Mouse (Mus musculus): Measurements from ENCODE around the gene Gm21988. TPM values are rescaled to one million over a fixed set of nuclear protein-coding genes. Genes with fewer than 3 reads are reported as not detected.

Gene Gm21988
- polyA plus RNA-seq, 1 experiment from 2014 or later, result 9.9 TPM

DNA sequence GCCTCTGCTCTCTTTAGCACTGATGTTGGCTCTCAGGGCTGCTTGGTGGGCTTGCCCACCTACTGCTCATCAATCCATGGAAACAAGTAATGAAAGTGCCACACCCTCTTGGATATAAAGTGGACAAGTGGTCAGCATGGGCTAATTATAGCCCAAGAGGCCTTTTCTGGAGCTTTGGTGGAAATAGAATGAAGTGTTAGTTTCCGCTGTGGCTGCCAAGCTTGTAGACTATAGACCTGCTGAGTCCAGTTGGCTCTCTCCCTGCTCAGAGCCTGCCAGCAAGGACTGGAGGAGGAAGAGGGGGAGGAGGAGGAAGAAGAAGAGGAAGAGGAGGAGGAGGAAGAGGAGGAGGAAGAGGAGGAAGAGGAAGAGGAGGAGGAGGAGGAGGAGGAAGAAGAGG, 26.8 kb upstream of the Gm21988 start:
- Histone ChIP-seq H3K36me3 (ENCODE audit: control insufficient read depth, insufficient read depth, low read length) (no peaks in the 10 kb centered on the region), H3K4me1 (ENCODE audit: control insufficient read depth, insufficient read depth, low read length) (peaks cover 4% of the 10 kb centered on the region), H3K4me3 (ENCODE audit: low read length) (no peak overlapping the region), H3K9ac (ENCODE audit: low read depth, low read length) (no peak overlapping the region), H3K9me3 (ENCODE audit: control insufficient read depth, low read length) (no peaks in the 10 kb centered on the region), H3K4me2 (ENCODE audit: low read depth, low read length) (no peak overlapping the region), H3K27me3 (replicated peaks; ENCODE audit: control insufficient read depth, insufficient read depth, low read length) (no peaks in the 10 kb centered on the region), H3K27ac (ENCODE audit: low read length) (no peak overlapping the region)
- WGBS, result 85% methylated on average over 1 of the region's 1 CpGs
- ATAC-seq, result no peak

DNA sequence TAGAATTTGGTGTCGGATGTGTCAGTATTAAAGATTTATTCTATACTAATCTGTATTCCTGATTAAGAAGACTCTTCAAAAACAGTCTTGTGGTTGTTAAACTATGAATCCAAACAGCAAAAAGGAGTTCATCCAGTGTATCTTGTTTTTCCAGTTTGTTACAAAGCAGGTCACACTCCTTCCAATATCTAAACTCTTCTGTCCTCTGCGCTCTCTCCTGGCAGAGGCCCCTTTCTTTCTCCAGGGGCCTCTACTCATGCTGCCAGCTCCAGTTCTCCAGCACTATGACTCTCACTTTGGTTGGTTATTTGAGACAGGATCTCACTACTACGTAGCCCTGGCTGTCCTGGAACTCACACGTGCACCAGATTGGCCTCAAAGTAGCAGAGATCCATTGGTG, 26.2 kb upstream of the Gm21988 start:
- no peaks in the 10 kb centered on the region for H3K36me3 ChIP-seq (ENCODE audit: control insufficient read depth, insufficient read depth, low read length)
- H3K4me2 ChIP-seq (ENCODE audit: low read depth, low read length), result no peak overlapping the region
- H3K4me3 ChIP-seq (ENCODE audit: low read length), result no peak overlapping the region
- H3K27ac ChIP-seq (ENCODE audit: low read length), result no peak overlapping the region
- no peak overlapping the region for H3K9ac ChIP-seq (ENCODE audit: low read depth, low read length)
- peaks cover 4% of the 10 kb centered on the region for H3K4me1 ChIP-seq (ENCODE audit: control insufficient read depth, insufficient read depth, low read length)
- no peaks in the 10 kb centered on the region for H3K27me3 ChIP-seq (replicated peaks; ENCODE audit: control insufficient read depth, insufficient read depth, low read length)
- ATAC-seq, result no peak
- 64% methylated on average over 4 of the region's 4 CpGs for WGBS
- no peaks in the 10 kb centered on the region for H3K9me3 ChIP-seq (ENCODE audit: control insufficient read depth, low read length)

DNA sequence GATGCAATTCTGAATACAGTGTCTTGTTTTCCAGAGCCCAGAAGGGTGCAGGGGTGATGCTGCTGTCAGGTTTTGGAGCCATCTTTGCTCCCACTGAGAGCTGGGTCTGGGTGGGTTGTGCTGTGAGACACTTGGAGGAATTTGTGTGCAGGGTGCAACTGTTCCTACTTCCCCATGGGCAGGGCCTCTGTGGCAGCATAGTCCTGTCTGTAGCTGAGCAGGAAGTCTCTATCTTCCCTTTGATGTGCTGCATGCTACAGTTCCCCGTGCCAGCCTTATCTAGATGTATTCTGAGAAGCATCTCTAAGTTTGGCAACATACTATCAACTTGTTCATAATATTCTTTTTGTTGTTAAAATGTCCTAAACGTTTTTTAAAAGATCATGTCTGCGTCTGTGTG, 25.6 kb upstream of the Gm21988 start:
- Histone ChIP-seq H3K9ac (ENCODE audit: low read depth, low read length) (no peak overlapping the region), H3K4me3 (ENCODE audit: low read length) (no peak overlapping the region), H3K4me1 (ENCODE audit: control insufficient read depth, insufficient read depth, low read length) (peaks cover 4% of the 10 kb centered on the region), H3K9me3 (ENCODE audit: control insufficient read depth, low read length) (no peaks in the 10 kb centered on the region), H3K36me3 (ENCODE audit: control insufficient read depth, insufficient read depth, low read length) (no peaks in the 10 kb centered on the region), H3K4me2 (ENCODE audit: low read depth, low read length) (no peak overlapping the region), H3K27ac (ENCODE audit: low read length) (no peak overlapping the region), H3K27me3 (replicated peaks; ENCODE audit: control insufficient read depth, insufficient read depth, low read length) (no peaks in the 10 kb centered on the region)
- WGBS, result 46% methylated on average over 3 of the region's 3 CpGs
- ATAC-seq, result no peak

DNA sequence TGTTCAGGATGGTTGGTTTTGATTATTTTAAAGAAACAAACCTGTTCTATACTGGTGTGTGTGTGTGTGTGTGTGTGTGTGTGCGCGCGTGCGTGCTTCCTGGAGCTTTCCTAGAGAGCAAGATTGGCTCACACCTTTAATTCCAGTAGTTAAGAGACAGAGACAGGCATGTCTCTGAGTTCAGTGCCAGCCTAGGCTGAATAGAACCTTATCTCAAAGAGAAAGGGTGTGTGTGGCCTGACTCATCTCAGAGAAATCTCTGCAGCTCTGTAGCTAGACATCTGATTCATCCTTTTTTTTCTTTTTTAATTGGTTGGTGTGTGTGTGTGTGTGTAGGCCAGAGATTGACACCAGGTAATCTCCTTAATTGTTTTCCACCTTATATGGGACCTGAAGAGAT, 19.4 kb upstream of the Gm21988 start:
- Histone ChIP-seq H3K27ac (ENCODE audit: low read length) (no peak overlapping the region), H3K4me1 (ENCODE audit: control insufficient read depth, insufficient read depth, low read length) (peaks cover 9% of the 10 kb centered on the region; the same call in 1 of the 2 replicates), H3K9me3 (ENCODE audit: control insufficient read depth, low read length) (no peaks in the 10 kb centered on the region), H3K36me3 (ENCODE audit: control insufficient read depth, insufficient read depth, low read length) (no peaks in the 10 kb centered on the region), H3K9ac (ENCODE audit: low read depth, low read length) (no peak overlapping the region), H3K4me3 (ENCODE audit: low read length) (no peak overlapping the region), H3K4me2 (ENCODE audit: low read depth, low read length) (no peak overlapping the region), H3K27me3 (replicated peaks; ENCODE audit: control insufficient read depth, insufficient read depth, low read length) (peaks cover 15% of the 10 kb centered on the region)
- 94% methylated on average over 4 of the region's 4 CpGs for WGBS
- no peak for ATAC-seq

DNA sequence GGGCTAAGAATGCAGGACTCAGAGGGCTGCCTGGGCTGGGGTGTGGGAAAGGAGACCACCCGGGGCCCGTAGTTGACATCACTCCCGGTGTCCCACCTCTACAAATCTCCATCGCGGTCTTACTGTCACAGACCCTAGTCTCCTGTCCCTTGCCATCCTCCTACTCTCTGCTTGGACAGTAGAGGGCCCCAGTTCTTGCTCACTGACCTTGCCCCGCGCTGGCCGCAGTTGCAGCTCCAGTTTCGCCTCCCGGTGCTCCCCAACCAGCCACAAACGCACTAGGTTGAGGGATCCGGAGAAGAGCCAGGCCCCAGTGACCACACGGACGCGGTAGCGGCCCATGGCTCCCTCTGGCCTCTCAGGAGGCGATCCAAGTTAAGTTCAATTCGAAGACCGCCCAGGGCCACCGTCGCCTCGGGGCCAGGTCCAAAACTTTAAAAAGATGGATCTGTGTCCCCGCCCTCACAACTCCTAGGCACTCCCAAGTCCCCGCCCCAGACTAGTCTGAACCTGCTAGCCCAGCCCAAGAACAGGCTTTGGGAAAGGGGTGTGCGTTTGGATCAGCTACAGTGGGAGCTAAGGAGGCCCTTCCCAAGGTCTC, 15.4 kb upstream of the Gm21988 start, which contains the start of gene Alox12:
Gene Alox12, minus strand, starts transcription at position 423 of the 601 bp plus-strand sequence.
- Histone ChIP-seq H3K27ac (ENCODE audit: low read length) (no peak within 1 kb of the TSS), H3K4me2 (ENCODE audit: low read depth, low read length) (peak within 1 kb of the TSS; percentile 61), H3K4me3 (ENCODE audit: low read length) (peak within 1 kb of the TSS; percentile 39), H3K36me3 (ENCODE audit: control insufficient read depth, insufficient read depth, low read length) (no peaks in the 10 kb centered on the region), H3K4me1 (ENCODE audit: control insufficient read depth, insufficient read depth, low read length) (peaks cover 9% of the 10 kb centered on the region; the same call in 1 of the 2 replicates), H3K9ac (ENCODE audit: low read depth, low read length) (peak within 1 kb of the TSS; percentile 63), H3K9me3 (ENCODE audit: control insufficient read depth, low read length) (no peaks in the 10 kb centered on the region), H3K27me3 (replicated peaks; ENCODE audit: control insufficient read depth, insufficient read depth, low read length) (peaks cover 30% of the 10 kb centered on the region)
- peak; percentile 42; the same call in 1 of the 2 replicates for ATAC-seq
- WGBS, result 3% methylated on average over 25 of the region's 25 CpGs

DNA sequence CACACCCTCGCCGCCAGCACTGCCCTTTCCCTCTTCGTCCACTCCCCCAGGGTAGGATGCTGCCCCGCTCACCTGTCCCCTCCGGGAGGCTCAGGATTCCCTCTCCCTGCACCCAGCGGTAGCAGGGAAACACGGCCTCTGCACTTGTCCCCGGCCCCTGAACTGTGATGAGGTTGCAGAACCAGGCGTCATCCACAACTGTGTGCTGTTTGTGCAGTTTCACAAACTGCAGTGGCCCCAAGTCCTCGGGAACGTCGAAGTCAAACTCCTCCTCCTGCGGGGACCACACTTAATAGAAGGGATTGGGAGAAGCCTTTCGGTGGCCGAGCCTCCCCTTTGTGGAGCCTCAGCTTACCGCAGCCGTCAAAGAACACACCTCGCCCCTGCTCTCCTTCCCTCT, 14.7 kb upstream of the Gm21988 start:
- 0 out of 2 replicates have a peak overlapping the region, but pooled peaks have one; percentile 63 for H3K9ac ChIP-seq (ENCODE audit: low read depth, low read length)
- WGBS, result 6% methylated on average over 18 of the region's 18 CpGs
- ATAC-seq, result no peak
- no peak overlapping the region for H3K27ac ChIP-seq (ENCODE audit: low read length)
- H3K36me3 ChIP-seq (ENCODE audit: control insufficient read depth, insufficient read depth, low read length), result no peaks in the 10 kb centered on the region
- peak overlapping the region; percentile 39 for H3K4me3 ChIP-seq (ENCODE audit: low read length)
- H3K4me2 ChIP-seq (ENCODE audit: low read depth, low read length), result peak overlapping the region; percentile 61
- H3K9me3 ChIP-seq (ENCODE audit: control insufficient read depth, low read length), result no peaks in the 10 kb centered on the region
- H3K27me3 ChIP-seq (replicated peaks; ENCODE audit: control insufficient read depth, insufficient read depth, low read length), result peaks cover 30% of the 10 kb centered on the region
- H3K4me1 ChIP-seq (ENCODE audit: control insufficient read depth, insufficient read depth, low read length), result peaks cover 9% of the 10 kb centered on the region; the same call in 1 of the 2 replicates

DNA sequence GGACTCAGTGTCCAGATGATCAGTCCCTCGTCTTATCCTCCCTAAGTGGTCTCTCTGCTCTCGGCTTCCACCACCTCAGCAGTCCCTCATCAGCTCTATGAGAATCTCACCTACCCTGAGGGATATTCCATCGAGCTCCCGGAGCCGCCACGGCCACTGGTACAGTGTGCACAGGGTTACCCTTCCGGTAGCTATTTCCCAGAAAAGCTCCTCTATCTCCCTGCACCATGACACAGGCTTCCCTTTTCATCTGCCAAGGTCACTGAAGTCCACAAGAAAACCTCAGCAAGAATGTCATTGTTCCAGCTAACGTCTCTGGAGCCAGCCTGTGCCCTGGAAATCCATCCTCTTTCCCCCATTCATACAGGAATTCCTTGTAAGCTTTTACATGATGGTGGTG, 12.2 kb upstream of the Gm21988 start:
- Histone ChIP-seq H3K9ac (ENCODE audit: low read depth, low read length) (no peak overlapping the region), H3K27me3 (replicated peaks; ENCODE audit: control insufficient read depth, insufficient read depth, low read length) (peaks cover 30% of the 10 kb centered on the region)

DNA sequence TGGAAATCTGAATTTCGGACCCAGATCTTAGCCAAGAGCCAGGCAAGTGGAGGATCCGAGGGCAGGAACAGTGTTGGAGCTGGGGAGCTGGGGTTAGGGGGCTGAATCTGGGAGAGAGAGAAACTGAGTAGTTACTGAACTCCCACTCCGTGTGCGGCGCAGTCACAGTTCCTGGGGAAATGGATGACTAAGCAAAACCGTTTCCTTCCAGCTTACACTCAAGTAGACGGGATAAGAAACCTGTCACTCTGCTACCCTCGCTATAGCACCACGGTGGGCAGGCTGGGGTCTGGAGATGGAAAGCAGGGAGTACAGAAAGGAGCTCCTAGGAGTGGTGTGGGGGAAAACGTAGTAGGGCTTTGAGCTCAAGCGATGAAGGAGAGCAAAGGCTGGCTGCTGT, 10.5 kb upstream of the Gm21988 start:
- no peak overlapping the region for H3K9ac ChIP-seq (ENCODE audit: low read depth, low read length)
- peaks cover 9% of the 10 kb centered on the region; the same call in 1 of the 2 replicates for H3K4me1 ChIP-seq (ENCODE audit: control insufficient read depth, insufficient read depth, low read length)
- H3K4me3 ChIP-seq (ENCODE audit: low read length), result no peak overlapping the region
- no peaks in the 10 kb centered on the region for H3K36me3 ChIP-seq (ENCODE audit: control insufficient read depth, insufficient read depth, low read length)
- 67% methylated on average over 11 of the region's 11 CpGs for WGBS
- ATAC-seq, result no peak
- H3K27ac ChIP-seq (ENCODE audit: low read length), result no peak overlapping the region
- H3K4me2 ChIP-seq (ENCODE audit: low read depth, low read length), result no peak overlapping the region
- H3K27me3 ChIP-seq (replicated peaks; ENCODE audit: control insufficient read depth, insufficient read depth, low read length), result peaks cover 25% of the 10 kb centered on the region
- no peaks in the 10 kb centered on the region for H3K9me3 ChIP-seq (ENCODE audit: control insufficient read depth, low read length)

More for the DNA sequence above, 12.2 kb upstream of the Gm21988 start:
- no peak overlapping the region for H3K4me3 ChIP-seq (ENCODE audit: low read length)
- H3K4me2 ChIP-seq (ENCODE audit: low read depth, low read length), result no peak overlapping the region
- ATAC-seq, result no peak
- peaks cover 9% of the 10 kb centered on the region; the same call in 1 of the 2 replicates for H3K4me1 ChIP-seq (ENCODE audit: control insufficient read depth, insufficient read depth, low read length)
- H3K9me3 ChIP-seq (ENCODE audit: control insufficient read depth, low read length), result no peaks in the 10 kb centered on the region
- no peaks in the 10 kb centered on the region for H3K36me3 ChIP-seq (ENCODE audit: control insufficient read depth, insufficient read depth, low read length)
- 82% methylated on average over 8 of the region's 8 CpGs for WGBS
- no peak overlapping the region for H3K27ac ChIP-seq (ENCODE audit: low read length)

DNA sequence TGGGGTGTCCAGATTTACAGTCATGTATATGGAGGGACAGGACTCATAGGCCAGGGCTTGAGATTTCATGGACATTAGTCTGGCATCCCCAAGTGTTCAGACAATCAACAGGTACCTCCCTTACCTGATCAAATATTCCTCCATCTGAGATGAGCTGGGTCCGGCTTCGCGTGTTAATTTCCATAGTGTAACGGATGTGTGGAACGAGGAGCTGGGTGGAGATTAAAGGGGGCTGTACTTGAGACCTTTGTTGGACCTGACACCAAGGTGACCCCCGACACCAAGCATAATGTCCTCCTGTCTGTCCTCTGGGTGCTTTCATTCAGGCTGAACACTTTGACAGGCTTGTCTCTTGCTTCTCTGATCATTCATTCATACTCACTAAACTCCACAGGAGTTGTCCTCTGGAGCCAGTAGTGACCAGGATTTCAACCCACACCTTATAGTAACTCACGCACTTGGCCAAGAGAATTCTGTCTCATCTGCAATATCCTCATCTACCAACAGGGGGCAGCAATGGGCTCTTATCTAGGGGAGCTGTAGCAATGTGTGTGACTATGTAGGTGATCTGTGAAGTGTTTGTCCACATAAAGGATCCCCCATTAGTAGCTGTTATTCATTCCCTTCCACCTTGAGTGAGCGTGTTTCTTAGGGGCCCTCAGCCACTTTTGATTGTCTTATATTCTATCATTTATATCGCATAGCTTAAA, 7.7 kb upstream of the Gm21988 start:
- Histone ChIP-seq H3K4me2 (ENCODE audit: low read depth, low read length) (no peak overlapping the region), H3K9me3 (ENCODE audit: control insufficient read depth, low read length) (no peaks in the 10 kb centered on the region), H3K36me3 (ENCODE audit: control insufficient read depth, insufficient read depth, low read length) (no peaks in the 10 kb centered on the region), H3K9ac (ENCODE audit: low read depth, low read length) (no peak overlapping the region), H3K4me1 (ENCODE audit: control insufficient read depth, insufficient read depth, low read length) (no peaks in the 10 kb centered on the region), H3K27ac (ENCODE audit: low read length) (no peak overlapping the region), H3K4me3 (ENCODE audit: low read length) (no peak overlapping the region), H3K27me3 (replicated peaks; ENCODE audit: control insufficient read depth, insufficient read depth, low read length) (no peaks in the 10 kb centered on the region)
- no peak for ATAC-seq
- 53% methylated on average over 9 of the region's 9 CpGs for WGBS
